Mouse (Mus musculus): ENCODE measurements around the gene Zfp799.
A peak's percentile ranks its signal among the peaks of the same experiment; 100 is the strongest.

Gene Zfp799

GRCm38 (mm10) chr17:32787436-32788093 lies 42.5 kb downstream of the Zfp799 start:
- peak; percentile 14 for DNase-seq (ENCODE audit: low read depth, low spot score)

GRCm38 (mm10) chr17:32786944-32787343 lies 43.1 kb downstream of the Zfp799 start:
- DNase-seq (ENCODE audit: low read depth, low spot score), result no peak

- DNase-seq (ENCODE audit: low read depth, low spot score), result no peak
Observed at GRCm38 (mm10) chr17:32785656-32786055, 44.4 kb downstream of the Zfp799 start.

GRCm38 (mm10) chr17:32777564-32777963 lies 52.5 kb downstream of the Zfp799 start:
- DNase-seq (ENCODE audit: low read depth, low spot score), result no peak

- DNase-seq (ENCODE audit: low read depth, low spot score), result no peak
Observed at GRCm38 (mm10) chr17:32771213-32771612, 58.8 kb downstream of the Zfp799 start.

GRCm38 (mm10) chr17:32766422-32766821 lies 63.6 kb downstream of the Zfp799 start:
- DNase-seq (ENCODE audit: low read depth, low spot score), result no peak

Data from embryo, embryonic 11.5 days (tissue).